Mouse (Mus musculus) olfactory bulb, adult 2 months (tissue): ENCODE data around the gene Bbof1.

ENCODE experiments used
- CTCF ChIP-seq: fragments of 200-500 bp; IDR thresholded peaks from 2 replicates; pipeline ENCODE4 v1.5.1; 2012; ENCODE audit warnings: low read depth, mild to moderate bottlenecking, low read length, moderate library complexity; ENCODE audit not compliant: insufficient read depth
- POLR2A ChIP-seq: fragments of 200-500 bp; IDR thresholded peaks from 2 replicates; pipeline ENCODE4 v1.6.1; 2012; ENCODE audit warnings: mild to moderate bottlenecking, low read depth, low read length, moderate library complexity; ENCODE audit not compliant: insufficient read depth

- no peak for TF ChIP-seq CTCF
- peak; percentile 68; the same call in 1 of the 2 replicates for TF ChIP-seq POLR2A
Observed at GRCm38 (mm10) chr12:84416834-84417604, 8.1 kb downstream of the Bbof1 start, which contains the start of gene Rnf113a2.
